Mouse (Mus musculus): ENCODE data around the gene Haus2. TPM values are rescaled to one million over a fixed set of nuclear protein-coding genes. Genes with fewer than 3 reads are reported as not detected.

The Haus2 gene
- total RNA-seq (2023), result 10 to 100 TPM; 10.4 to 14.4 TPM

GRCm38 (mm10) chr2:120608830-120609723 is at the start of gene Haus2, which contains the start of gene Lrrc57:
TSS of gene Haus2 (plus strand) at chr2:120609383.
TSS of gene Lrrc57 (minus strand) at chr2:120609520.

GRCm38 (mm10) chr2:120563235-120563990 is 45.8 kb upstream of the Haus2 start, which contains the start of gene Zfp106:
TSS of gene Zfp106 (minus strand) at chr2:120563843.

GRCm38 (mm10) chr2:120566886-120567797 is 42.0 kb upstream of the Haus2 start, which contains the start of gene Snap23:
TSS of gene Snap23 (plus strand) at chr2:120567671.

GRCm38 (mm10) chr2:120628886-120629735 is 19.9 kb downstream of the Haus2 start, which contains the start of gene Stard9:
TSS of gene Stard9 (plus strand) at chr2:120629121.

Other genes starting within 250 kb of the Haus2 start
- 10 to 100 TPM; 36.8 to 39.3 TPM for gene Ganc, start 205.5 kb upstream of the Haus2 start, total RNA-seq (2023)
- 10 to 100 TPM; 37.7 to 42.7 TPM for gene Tmem87a, start 205.3 kb upstream of the Haus2 start, total RNA-seq (2023)
- under 1 TPM; 0.63 to 0.82 TPM for gene Capn3, start 153.4 kb upstream of the Haus2 start, total RNA-seq (2023)
- gene Zfp106, start 45.5 kb upstream of the Haus2 start, total RNA-seq (2023), result 100 to 1,000 TPM; 102 to 108 TPM
- gene Snap23, start 41.7 kb upstream of the Haus2 start, total RNA-seq (2023), result 100 to 1,000 TPM; 111 to 112 TPM
- gene Lrrc57, start 137 bp downstream of the Haus2 start, total RNA-seq (2023), result 10 to 100 TPM; 15.9 to 18.6 TPM
- 10 to 100 TPM; 52.6 to 57.7 TPM for gene Stard9, start 19.7 kb downstream of the Haus2 start, total RNA-seq (2023)
- gene Cdan1, start 240.7 kb downstream of the Haus2 start, total RNA-seq (2023), result 10 to 100 TPM; 15.4 to 18.1 TPM
- gene Ttbk2, start 241.2 kb downstream of the Haus2 start, total RNA-seq (2023), result 1 to 10 TPM; 7.3 to 7.8 TPM